Comparison of ENCODE assay signal across 7 mouse cellular contexts in the genomic region with DNA sequence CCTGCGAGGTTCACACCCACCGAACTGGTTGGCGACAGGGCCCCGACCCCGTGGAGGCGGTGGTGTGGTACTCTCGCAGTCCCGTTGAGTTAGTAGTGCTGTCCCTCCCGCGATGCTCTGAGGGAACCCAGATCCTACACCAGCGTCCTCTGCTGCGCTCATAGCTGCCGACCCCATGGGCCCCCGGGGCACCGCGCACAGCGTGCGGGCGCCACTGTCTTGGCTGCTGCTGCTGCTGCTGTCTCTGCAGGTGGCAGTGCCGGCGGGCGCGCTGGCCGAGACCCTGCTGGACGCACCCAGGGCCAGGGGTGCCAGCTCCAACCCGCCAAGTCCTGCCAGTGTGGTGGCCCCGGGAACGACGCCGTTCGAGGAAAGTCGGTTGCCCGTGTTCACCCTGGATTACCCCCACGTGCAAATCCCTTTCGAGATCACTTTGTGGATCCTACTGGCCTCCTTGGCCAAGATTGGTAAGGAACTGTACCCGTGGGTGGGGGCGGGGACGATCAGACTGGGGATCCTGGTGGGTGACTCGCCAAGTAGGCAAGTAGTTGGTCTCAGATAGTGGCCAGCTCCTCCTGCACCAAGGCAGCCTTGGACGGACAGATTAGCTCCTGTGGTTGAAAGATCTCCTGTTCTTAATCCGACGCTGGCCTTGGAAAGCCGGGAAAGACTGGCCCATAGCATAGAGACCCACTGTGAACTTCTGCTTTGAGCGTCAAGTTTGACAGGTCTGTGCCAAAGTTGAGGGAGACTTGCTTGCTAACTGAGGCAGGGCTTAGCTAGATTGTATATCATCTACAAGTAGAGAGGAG. TPM values are rescaled to one million over a fixed set of nuclear protein-coding genes. Genes with fewer than 3 reads are reported as not detected.
DNase-seq lines count a peak whose midpoint lies in the region; ATAC-seq lines count a peak whose summit lies in the region.

No protein-coding gene starts in this region.

- peak overlapping the region; percentile 92 for H3K4me3 ChIP-seq in megakaryocyte, embryonic 14.5 days (replicated peaks)
- peak overlapping the region; percentile 73 for H3K4me3 ChIP-seq in heart, embryonic 16.5 days (ENCODE audit: low read length)
- peak overlapping the region; percentile 51 for H3K4me3 ChIP-seq in limb, embryonic 11.5 days (ENCODE audit: low read depth, low read length)
- H3K4me3 ChIP-seq in neural tube, embryonic 12.5 days = peak overlapping the region; percentile 67

- no peaks in the 10 kb centered on the region for H3K36me3 ChIP-seq in megakaryocyte, embryonic 14.5 days (replicated peaks; ENCODE audit: low read length)
- H3K36me3 ChIP-seq in heart, embryonic 16.5 days (ENCODE audit: control insufficient read depth, insufficient read depth) = no peaks in the 10 kb centered on the region
- no peaks in the 10 kb centered on the region for H3K36me3 ChIP-seq in limb, embryonic 11.5 days (ENCODE audit: control insufficient read depth, insufficient read depth, low read length)
- no peaks in the 10 kb centered on the region for H3K36me3 ChIP-seq in neural tube, embryonic 12.5 days

- H3K27ac ChIP-seq in heart, embryonic 16.5 days (ENCODE audit: low read length) = no peak overlapping the region
- no peak overlapping the region for H3K27ac ChIP-seq in limb, embryonic 11.5 days (replicated peaks; ENCODE audit: low read depth, low read length)
- H3K27ac ChIP-seq in neural tube, embryonic 12.5 days = no peak overlapping the region

- peaks cover 26% of the 10 kb centered on the region for H3K4me1 ChIP-seq in megakaryocyte, embryonic 14.5 days
- peaks cover 9% of the 10 kb centered on the region; the same call in 1 of the 2 replicates for H3K4me1 ChIP-seq in heart, embryonic 16.5 days (ENCODE audit: control insufficient read depth, insufficient read depth, low read length)
- H3K4me1 ChIP-seq in limb, embryonic 11.5 days (ENCODE audit: control insufficient read depth, insufficient read depth, low read length) = peaks cover 7% of the 10 kb centered on the region
- H3K4me1 ChIP-seq in neural tube, embryonic 12.5 days = peaks cover 16% of the 10 kb centered on the region

- DNase-seq in embryo, embryonic 10.5 days (ENCODE audit: low spot score) = peak; percentile 40
- DNase-seq in limb, embryonic 11.5 days (ENCODE audit: low spot score) = peak; percentile 46

- peaks cover 4% of the 10 kb centered on the region; the same call in 1 of the 2 replicates for H3K9me3 ChIP-seq in megakaryocyte, embryonic 14.5 days
- H3K9me3 ChIP-seq in heart, embryonic 16.5 days (replicated peaks; ENCODE audit: control insufficient read depth, low read length) = no peaks in the 10 kb centered on the region
- no peaks in the 10 kb centered on the region for H3K9me3 ChIP-seq in limb, embryonic 11.5 days (ENCODE audit: control insufficient read depth, low read length)
- no peaks in the 10 kb centered on the region for H3K9me3 ChIP-seq in neural tube, embryonic 12.5 days

- peak overlapping the region; percentile 62 for H3K9ac ChIP-seq in heart, embryonic 16.5 days (ENCODE audit: low read length)
- H3K9ac ChIP-seq in limb, embryonic 11.5 days (ENCODE audit: low read length) = peak overlapping the region; percentile 30; the same call in 1 of the 2 replicates
- H3K9ac ChIP-seq in neural tube, embryonic 12.5 days = peak overlapping the region; percentile 58

- peak overlapping the region; percentile 99 for H3K4me2 ChIP-seq in heart, embryonic 16.5 days (ENCODE audit: low read depth, low read length)
- peak overlapping the region; percentile 97 for H3K4me2 ChIP-seq in limb, embryonic 11.5 days (ENCODE audit: low read depth, severe bottlenecking)
- H3K4me2 ChIP-seq in neural tube, embryonic 12.5 days (replicated peaks) = peak overlapping the region; percentile 100

- no peak for ATAC-seq in megakaryocyte, adult 5-6 weeks (ENCODE audit: poor library complexity, severe bottlenecking)
- 0 out of 2 replicates have a peak, but pooled peaks have one; percentile 15 for ATAC-seq in heart, embryonic 16.5 days (replicated peaks; ENCODE audit: extremely low read depth, insufficient read depth, low FRiP score)
- 0 out of 2 replicates have a peak, but pooled peaks have one; percentile 6 for ATAC-seq in limb, embryonic 11.5 days (ENCODE audit: insufficient number of reproducible peaks, low FRiP score, low TSS enrichment, low read depth)
- peak; percentile 66 for ATAC-seq in neural tube, embryonic 12.5 days (ENCODE audit: low FRiP score, low read depth)
- no peak for ATAC-seq in activated CD4-positive, CD25-positive, alpha-beta regulatory T cell, adult 4 months

- H3K27me3 ChIP-seq in megakaryocyte, embryonic 14.5 days (replicated peaks) = peaks cover 73% of the 10 kb centered on the region
- peaks cover 53% of the 10 kb centered on the region for H3K27me3 ChIP-seq in heart, embryonic 16.5 days (ENCODE audit: control insufficient read depth, insufficient read depth, low read length)
- H3K27me3 ChIP-seq in limb, embryonic 11.5 days (ENCODE audit: control insufficient read depth, insufficient read depth, low read length) = peaks cover 49% of the 10 kb centered on the region
- peaks cover 45% of the 10 kb centered on the region for H3K27me3 ChIP-seq in neural tube, embryonic 12.5 days (replicated peaks)

- WGBS in heart, embryonic 16.5 days = 3% methylated on average over 44 of the region's 44 CpGs
- 3% methylated on average over 43 of the region's 44 CpGs for WGBS in limb, embryonic 11.5 days
- 5% methylated on average over 44 of the region's 44 CpGs for WGBS in neural tube, embryonic 12.5 days

RNA-seq across cellular contexts. Expression of a gene that starts 1.5 kb away (rescaled TPM):
- not detected in 2 replicates for polyA plus RNA-seq in megakaryocyte, embryonic 14.5 days (2012; ENCODE audit: insufficient read depth, low replicate concordance)
- total RNA-seq in megakaryocyte, adult 5-6 weeks (2015) = 0.04 TPM in 1 of 2 replicates, not detected in the other
- total RNA-seq in megakaryocyte, adult 5-6 weeks (2017) = 0.20 TPM in 1 of 2 replicates, not detected in the other
- 0.42 and 0.96 TPM in 2 replicates for polyA plus RNA-seq in heart, embryonic 16.5 days (2015; fragmentation: Nextera tagmentation; extraction: Ambion mirVana)
- 0.07 TPM in 2 replicates for polyA plus RNA-seq in limb, embryonic 11.5 days (2014; fragmentation: Nextera tagmentation; extraction: Ambion mirVana)
- polyA plus RNA-seq in neural tube, embryonic 12.5 days (2016; fragmentation: Nextera tagmentation; extraction: Ambion mirVana) = not detected in 2 replicates
- not detected for polyA plus RNA-seq in activated CD4-positive, CD25-positive, alpha-beta regulatory T cell, adult 4 months (2017; shearing (Covaris generic))

Comparison
In these comparisons a context has a peak if more than half of its experiments do, and no peak if none do; other contexts are left out.
1. ATAC-seq: peak in heart, embryonic 16.5 days (single experiment), limb, embryonic 11.5 days (single experiment) and neural tube, embryonic 12.5 days (single experiment); none in megakaryocyte, adult 5-6 weeks (single experiment) and activated CD4-positive, CD25-positive, alpha-beta regulatory T cell, adult 4 months (single experiment).
2. Peak in every context shown above with its lines, with median percentiles within 50 percentile points of each other: H3K4me3 ChIP-seq, H3K4me2 ChIP-seq and H3K9ac ChIP-seq.